Mouse (Mus musculus) neural tube, embryonic 13.5 days (tissue): Measurements from ENCODE around the gene Srp9. TPM values are rescaled to one million over a fixed set of nuclear protein-coding genes. Genes with fewer than 3 reads are reported as not detected.

Experiments
- ATAC-seq: fragments of 200-750 bp; cut with Nextera tagmentation; 2 replicates; pipeline ENCODE4 v1.8.0; 2017; ENCODE audit warnings: low read depth, mild to moderate bottlenecking, moderate TSS enrichment, moderate library complexity
- H3K27ac ChIP-seq: fragments of 300-500 bp; sonication (generic); replicated peaks from 2 replicates; pipeline ENCODE4 v1.5.1; 2015; ENCODE audit warnings: moderate library complexity, mild to moderate bottlenecking, inconsistent platforms
- H3K27me3 ChIP-seq: fragments of 300-500 bp; sonication (generic); 2 replicates; pipeline ENCODE4 v1.6.1; 2015; ENCODE audit warnings: mild to moderate bottlenecking, inconsistent platforms
- H3K36me3 ChIP-seq: fragments of 300-500 bp; sonication (generic); 2 replicates; pipeline ENCODE4 v1.6.1; 2015; ENCODE audit warnings: mild to moderate bottlenecking, inconsistent platforms
- H3K4me1 ChIP-seq: fragments of 300-500 bp; sonication (generic); replicated peaks from 2 replicates; pipeline ENCODE4 v1.6.1; 2015; ENCODE audit warnings: inconsistent platforms
- H3K4me2 ChIP-seq: fragments of 300-500 bp; sonication (generic); 2 replicates; pipeline ENCODE4 v1.6.1; 2015; ENCODE audit warnings: inconsistent platforms, mild to moderate bottlenecking, moderate library complexity
- H3K4me3 ChIP-seq: fragments of 300-500 bp; sonication (generic); 2 replicates; pipeline ENCODE4 v1.5.1; 2015; ENCODE audit warnings: mild to moderate bottlenecking, inconsistent platforms
- H3K9ac ChIP-seq: fragments of 300-500 bp; sonication (generic); 2 replicates; pipeline ENCODE4 v1.6.1; 2015; ENCODE audit warnings: moderate library complexity, mild to moderate bottlenecking, inconsistent platforms
- H3K9me3 ChIP-seq: fragments of 300-500 bp; sonication (generic); 2 replicates; pipeline ENCODE4 v1.6.1; 2016; ENCODE audit warnings: inconsistent platforms
- WGBS: fragments of 180-500 bp; shearing (Covaris S2); methylation state at CpG from one replicate; pipeline ENCODE4 v1.1.7; 2015; 5-methylcytosine and 5-hydroxymethylcytosine counted together
- polyA plus RNA-seq: library from polyadenylated mRNA; unstranded; fragments of >200 nt; fragmentation: Nextera tagmentation; extraction: Ambion mirVana; gene quantifications from 2 replicates; pipeline ENCODE4 v1.2.1, GENCODE M21; 2015

Srp9 gene
- polyA plus RNA-seq, 1 experiment from 2014 or later: 139 TPM

GRCm38 (mm10) chr1:182108397-182109099 lies 16.0 kb upstream of the Srp9 start:
- no peak for ATAC-seq
- no peak overlapping the region for H3K9ac ChIP-seq
- no peak overlapping the region for H3K4me3 ChIP-seq
- no peaks in the 10 kb centered on the region for H3K27me3 ChIP-seq
- H3K36me3 ChIP-seq: no peaks in the 10 kb centered on the region
- no peaks in the 10 kb centered on the region for H3K9me3 ChIP-seq
- H3K27ac ChIP-seq: no peak overlapping the region
- WGBS: 74% methylated on average over 13 of the region's 13 CpGs
- peaks cover 46% of the 10 kb centered on the region for H3K4me1 ChIP-seq
- H3K4me2 ChIP-seq: no peak overlapping the region

- 86% methylated on average over 11 of the region's 11 CpGs for WGBS
- H3K9ac ChIP-seq: no peak overlapping the region
- H3K27me3 ChIP-seq: no peaks in the 10 kb centered on the region
- no peaks in the 10 kb centered on the region for H3K9me3 ChIP-seq
- H3K27ac ChIP-seq: no peak overlapping the region
- no peaks in the 10 kb centered on the region for H3K36me3 ChIP-seq
- no peak for ATAC-seq
- H3K4me1 ChIP-seq: peaks cover 45% of the 10 kb centered on the region
- H3K4me3 ChIP-seq: no peak overlapping the region
- no peak overlapping the region for H3K4me2 ChIP-seq
These were observed 14.4 kb upstream of the Srp9 start for GRCm38 (mm10) chr1:182110185-182110584.

- Histone ChIP-seq H3K9ac (no peak overlapping the region), H3K4me2 (no peak overlapping the region), H3K27ac (no peak overlapping the region), H3K36me3 (no peaks in the 10 kb centered on the region), H3K4me1 (peaks cover 43% of the 10 kb centered on the region), H3K9me3 (no peaks in the 10 kb centered on the region), H3K4me3 (no peak overlapping the region), H3K27me3 (no peaks in the 10 kb centered on the region)
- ATAC-seq: no peak
- WGBS: 72% methylated on average over 15 of the region's 15 CpGs
These were observed 13.7 kb upstream of the Srp9 start for GRCm38 (mm10) chr1:182110708-182111385.

GRCm38 (mm10) chr1:182111386-182112317 lies 12.9 kb upstream of the Srp9 start:
- H3K9me3 ChIP-seq: no peaks in the 10 kb centered on the region
- no peak overlapping the region for H3K4me3 ChIP-seq
- peaks cover 46% of the 10 kb centered on the region for H3K4me1 ChIP-seq
- no peak overlapping the region for H3K9ac ChIP-seq
- no peaks in the 10 kb centered on the region for H3K36me3 ChIP-seq
- H3K4me2 ChIP-seq: no peak overlapping the region
- no peak overlapping the region for H3K27ac ChIP-seq
- H3K27me3 ChIP-seq: no peaks in the 10 kb centered on the region
- 71% methylated on average over 14 of the region's 14 CpGs for WGBS
- ATAC-seq: no peak

- Histone ChIP-seq H3K27me3 (no peaks in the 10 kb centered on the region), H3K9me3 (no peaks in the 10 kb centered on the region), H3K4me1 (peaks cover 46% of the 10 kb centered on the region), H3K4me2 (no peak overlapping the region), H3K9ac (no peak overlapping the region), H3K36me3 (no peaks in the 10 kb centered on the region), H3K27ac (no peak overlapping the region), H3K4me3 (no peak overlapping the region)
- WGBS: 92% methylated on average over 15 of the region's 15 CpGs
- ATAC-seq: no peak
These were observed 12.2 kb upstream of the Srp9 start for GRCm38 (mm10) chr1:182112385-182112784.

GRCm38 (mm10) chr1:182113131-182113530 lies 11.4 kb upstream of the Srp9 start:
- H3K4me1 ChIP-seq: peaks cover 46% of the 10 kb centered on the region
- no peaks in the 10 kb centered on the region for H3K36me3 ChIP-seq
- ATAC-seq: no peak
- no peaks in the 10 kb centered on the region for H3K27me3 ChIP-seq
- 90% methylated on average over 11 of the region's 11 CpGs for WGBS
- no peak overlapping the region for H3K9ac ChIP-seq
- no peaks in the 10 kb centered on the region for H3K9me3 ChIP-seq
- H3K4me3 ChIP-seq: no peak overlapping the region
- H3K4me2 ChIP-seq: no peak overlapping the region
- no peak overlapping the region for H3K27ac ChIP-seq

GRCm38 (mm10) chr1:182113587-182114500 lies 10.7 kb upstream of the Srp9 start:
- peaks cover 46% of the 10 kb centered on the region for H3K4me1 ChIP-seq
- H3K9me3 ChIP-seq: no peaks in the 10 kb centered on the region
- 26% methylated on average over 19 of the region's 19 CpGs for WGBS
- H3K27ac ChIP-seq: no peak overlapping the region
- H3K36me3 ChIP-seq: no peaks in the 10 kb centered on the region
- no peak overlapping the region for H3K4me2 ChIP-seq
- H3K4me3 ChIP-seq: no peak overlapping the region
- H3K9ac ChIP-seq: no peak overlapping the region
- H3K27me3 ChIP-seq: no peaks in the 10 kb centered on the region
- no peak for ATAC-seq

- Histone ChIP-seq H3K4me1 (peaks cover 46% of the 10 kb centered on the region), H3K9ac (no peak overlapping the region), H3K27me3 (no peaks in the 10 kb centered on the region), H3K4me2 (no peak overlapping the region), H3K9me3 (no peaks in the 10 kb centered on the region), H3K36me3 (no peaks in the 10 kb centered on the region), H3K27ac (no peak overlapping the region), H3K4me3 (no peak overlapping the region)
- ATAC-seq: no peak
- 32% methylated on average over 5 of the region's 5 CpGs for WGBS
These were observed 9.3 kb upstream of the Srp9 start for GRCm38 (mm10) chr1:182115197-182115596.

- no peaks in the 10 kb centered on the region for H3K27me3 ChIP-seq
- peaks cover 41% of the 10 kb centered on the region for H3K4me1 ChIP-seq
- no peaks in the 10 kb centered on the region for H3K36me3 ChIP-seq
- H3K4me3 ChIP-seq: no peak overlapping the region
- H3K9ac ChIP-seq: no peak overlapping the region
- no peak overlapping the region for H3K27ac ChIP-seq
- ATAC-seq: 0 out of 2 replicates have a peak, but pooled peaks have one; percentile 64
- no peak overlapping the region for H3K4me2 ChIP-seq
- WGBS: 46% methylated on average over 7 of the region's 7 CpGs
- H3K9me3 ChIP-seq: no peaks in the 10 kb centered on the region
These were observed 8.7 kb upstream of the Srp9 start for GRCm38 (mm10) chr1:182115651-182116408.

- Histone ChIP-seq H3K9ac (no peak overlapping the region), H3K4me1 (peaks cover 22% of the 10 kb centered on the region), H3K9me3 (no peaks in the 10 kb centered on the region), H3K27ac (no peak overlapping the region), H3K4me3 (no peak overlapping the region), H3K4me2 (no peak overlapping the region), H3K27me3 (no peaks in the 10 kb centered on the region), H3K36me3 (no peaks in the 10 kb centered on the region)
- ATAC-seq: no peak
- 86% methylated on average over 4 of the region's 4 CpGs for WGBS
These were observed 2.1 kb upstream of the Srp9 start for GRCm38 (mm10) chr1:182122413-182122812.

GRCm38 (mm10) chr1:182124924-182125368 lies 409 bp downstream of the Srp9 start:
- under 1% methylated on average over 33 of the region's 33 CpGs for WGBS
- H3K27me3 ChIP-seq: no peaks in the 10 kb centered on the region
- peak; percentile 98 for ATAC-seq

More at GRCm38 (mm10) chr1:182124924-182125368, 409 bp downstream of the Srp9 start:
- Histone ChIP-seq H3K4me1 (peaks cover 25% of the 10 kb centered on the region), H3K4me3 (peak overlapping the region; percentile 86), H3K9ac (peak overlapping the region; percentile 82), H3K36me3 (peaks cover 15% of the 10 kb centered on the region), H3K4me2 (peak overlapping the region; percentile 78), H3K27ac (peak overlapping the region; percentile 86), H3K9me3 (no peaks in the 10 kb centered on the region)
